Mouse (Mus musculus): ENCODE results near the gene Inpp5a.

GRCm38 (mm10) chr7:139550086-139550783, 161.3 kb downstream of the Inpp5a start:
- TF ChIP-seq CTCF (IDR thresholded peaks at IDR 0.05; ENCODE audit: low read depth) (no peak), EP300 (IDR thresholded peaks at IDR 0.05; ENCODE audit: low read depth) (no peak)

Data from heart, postnatal 0 days (tissue).